Mouse (Mus musculus) thymus, postnatal 10 days (tissue): ENCODE measurements around the gene Gm28557.
"Not testable (repeated sequence)": the region's sequence is repeated elsewhere in the genome, so short reads cannot be mapped to it uniquely, and the experiment has no call there.

Source experiments
- DNase-seq, 2 experiments: peaks; one replicate each; pipeline ENCODE4 v3.0.0; 2021; ENCODE audit warnings: low spot score in 2 of 2

Gene Gm28557

DNA sequence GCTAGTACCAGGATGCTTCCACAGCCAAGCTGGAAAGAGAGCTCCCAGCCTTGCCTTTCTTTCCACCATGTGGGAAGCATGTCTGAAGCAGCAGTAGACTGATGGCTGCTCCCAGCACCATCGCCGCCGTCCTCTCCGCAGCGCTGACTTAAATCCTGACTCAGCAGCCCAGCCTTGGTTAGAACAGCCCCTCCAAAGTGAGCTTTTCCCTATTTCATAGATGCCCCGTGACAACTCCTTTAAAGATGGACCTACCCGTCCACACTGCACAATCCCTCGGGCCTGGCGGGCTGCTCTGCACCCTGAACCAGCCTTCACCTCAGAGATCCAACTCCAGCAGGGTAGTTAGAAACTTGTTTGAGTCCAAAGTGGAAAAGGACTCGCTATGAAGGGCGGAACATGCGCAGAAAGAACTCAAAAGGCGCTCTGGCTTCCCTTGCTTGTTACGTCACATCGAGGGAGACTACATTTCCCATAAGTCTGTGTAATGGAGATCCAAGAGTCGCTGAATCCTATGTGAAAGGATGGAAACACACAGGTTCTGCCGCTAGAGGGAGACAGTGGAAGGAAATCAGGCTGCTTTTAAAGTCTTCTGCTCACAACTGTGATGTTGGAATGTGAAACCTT lies at the start of gene Gm28557:
TSS of gene Gm28557 (minus strand) at position 411 of the 627 bp plus-strand sequence.
- DNase-seq: peak; percentile 84 to 92

DNA sequence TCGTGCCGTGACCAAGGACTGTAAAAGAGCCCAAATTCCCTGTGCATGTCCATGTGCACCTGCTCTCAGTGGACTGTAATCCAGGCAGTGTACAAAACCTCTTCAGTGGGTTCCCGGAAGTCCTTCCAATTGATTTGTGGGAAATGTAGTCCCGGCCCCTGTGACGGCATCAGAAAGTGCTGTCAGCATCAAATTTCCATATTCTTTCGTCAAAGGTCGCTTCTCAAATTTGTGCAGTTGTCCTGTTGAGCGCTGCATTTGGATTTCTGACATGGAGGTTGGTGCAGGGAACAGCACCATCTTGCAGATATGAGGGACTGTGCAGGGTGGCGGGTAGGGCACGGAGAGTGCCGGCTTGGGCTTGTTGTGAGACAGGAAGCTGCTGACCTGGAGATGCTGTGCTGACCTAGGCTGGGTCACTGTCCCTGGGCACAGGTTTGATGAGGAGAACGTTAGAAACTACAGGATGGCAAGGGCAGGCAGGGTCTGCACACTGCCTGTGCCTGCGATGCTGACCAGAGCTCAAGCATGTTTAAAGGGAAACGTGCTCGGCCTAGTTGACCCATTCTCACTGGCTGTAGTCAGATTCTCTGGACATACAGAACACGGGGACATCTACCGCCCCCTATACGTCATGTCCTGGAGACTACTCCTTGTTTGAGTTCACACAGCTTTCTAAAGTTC lies 19.8 kb upstream of the Gm28557 start:
- peak; percentile 56 to 69 for DNase-seq

GRCm38 (mm10) chr13:67127507-67127906 lies 19.1 kb upstream of the Gm28557 start:
- not testable (repeated sequence) for DNase-seq

- no peak for DNase-seq
Observed at GRCm38 (mm10) chr13:67124460-67124859, 16.1 kb upstream of the Gm28557 start.

DNA sequence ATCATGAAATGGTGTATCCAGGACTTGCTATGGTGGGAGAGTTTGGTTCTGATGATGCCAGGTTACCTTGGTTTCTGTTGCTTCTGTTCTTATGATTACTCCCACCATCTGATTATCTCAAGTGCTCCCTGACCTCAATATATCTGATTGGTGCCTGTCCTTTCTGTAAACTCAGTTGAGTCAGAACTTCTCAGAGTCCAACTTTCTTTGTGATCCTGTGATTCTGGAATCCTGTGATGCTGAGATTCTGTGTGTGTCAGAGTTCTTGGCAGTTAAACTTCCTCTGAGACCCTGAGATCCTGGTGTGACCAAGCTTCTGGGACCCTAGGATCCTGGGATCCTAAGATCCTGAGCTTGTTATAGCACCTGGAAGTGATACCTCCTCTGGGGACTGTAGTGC lies 13.0 kb upstream of the Gm28557 start, which contains the start of gene Zfp759:
TSS of gene Zfp759 (plus strand) at position 301 of the 400 bp plus-strand sequence.
- not testable (repeated sequence) for DNase-seq

- DNase-seq: not testable (repeated sequence)
Observed at GRCm38 (mm10) chr13:67116163-67116562, 7.8 kb upstream of the Gm28557 start, which contains the start of gene Rslcan18. Rslcan18 (minus strand) TSS chr13:67116263.

DNA sequence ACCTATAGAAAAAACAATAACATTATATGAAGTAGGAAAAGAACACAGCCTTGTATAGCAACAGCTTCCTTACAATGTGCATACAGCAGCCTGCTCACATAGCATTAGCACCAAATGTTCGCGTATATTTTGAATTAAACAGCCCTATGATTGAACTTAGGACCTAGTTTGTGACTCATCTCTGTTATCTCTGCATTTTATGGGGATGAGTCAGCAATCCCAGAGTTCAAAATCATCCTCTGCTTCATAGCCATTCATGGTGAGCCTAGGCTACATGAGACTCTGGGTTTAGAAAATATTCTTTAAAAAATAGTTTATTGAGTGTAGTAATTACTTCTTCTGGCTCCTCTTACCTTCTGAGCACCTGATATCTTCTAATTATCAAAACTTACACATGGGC lies 4.9 kb upstream of the Gm28557 start:
- DNase-seq: no peak

DNA sequence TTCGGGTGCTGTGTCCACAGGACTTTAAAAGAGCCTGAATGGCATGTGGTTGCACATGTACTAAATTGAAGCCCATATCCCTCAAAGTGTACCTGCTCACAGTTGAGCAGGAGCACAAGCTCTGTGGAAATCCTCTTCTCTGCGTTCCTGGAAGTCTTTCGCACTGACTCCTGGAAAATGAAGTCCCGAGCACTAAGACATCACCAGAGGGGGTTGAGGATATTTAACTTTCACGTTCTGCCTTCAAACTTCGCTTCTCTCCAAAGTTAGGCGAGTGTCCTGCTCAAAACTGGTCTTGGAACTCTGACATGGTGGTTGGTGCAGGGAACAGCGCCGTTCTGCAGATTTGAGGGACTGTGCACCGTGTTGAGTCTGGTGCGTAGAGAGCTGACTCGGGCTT lies 3.7 kb upstream of the Gm28557 start:
- no peak for DNase-seq

DNA sequence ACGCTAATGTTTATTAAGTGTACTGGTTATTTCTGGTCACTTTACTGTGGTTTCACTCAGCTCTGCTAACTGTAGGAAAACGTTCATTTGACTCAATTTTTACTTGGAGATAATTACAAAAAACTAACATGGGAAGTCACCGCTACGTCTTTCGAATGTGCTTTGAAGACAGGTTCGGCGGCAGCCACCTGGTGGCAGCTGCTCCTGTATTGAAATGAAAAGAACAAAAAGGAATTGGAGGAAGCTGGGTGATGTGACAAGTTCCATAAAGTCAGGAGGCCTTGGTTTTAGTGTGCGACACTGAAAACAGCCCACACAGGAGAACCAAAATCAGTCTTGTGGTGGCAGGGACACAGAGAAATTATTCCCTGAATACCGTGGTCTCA lies 410 bp upstream of the Gm28557 start:
- DNase-seq: peak in 1 of 2 experiments; percentile 62

- DNase-seq: no peak
Observed at GRCm38 (mm10) chr13:67107681-67108080, 723 bp downstream of the Gm28557 start.

DNA sequence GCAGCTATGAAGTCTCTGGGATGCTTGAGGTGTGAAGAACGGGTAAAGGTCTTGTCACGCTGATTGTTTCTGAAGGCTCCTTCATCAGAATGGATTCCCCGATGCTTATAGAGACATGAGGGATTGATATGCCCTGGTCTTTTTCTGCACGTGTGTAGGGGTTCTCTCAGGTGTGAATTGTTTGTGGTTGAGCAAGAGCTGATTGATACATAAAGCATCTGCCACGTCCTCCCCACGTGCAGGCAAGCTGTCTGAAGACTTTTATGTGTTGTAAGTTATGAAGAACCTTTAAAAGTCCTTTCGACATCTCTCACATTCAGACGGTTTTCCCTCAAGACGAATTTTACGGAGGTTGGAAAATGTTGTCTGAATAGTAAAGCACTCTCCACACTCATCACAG lies 10.5 kb downstream of the Gm28557 start, which contains the start of gene Zfp708:
TSS of gene Zfp708 (minus strand) at position 101 of the 400 bp plus-strand sequence.
- DNase-seq: no peak

DNA sequence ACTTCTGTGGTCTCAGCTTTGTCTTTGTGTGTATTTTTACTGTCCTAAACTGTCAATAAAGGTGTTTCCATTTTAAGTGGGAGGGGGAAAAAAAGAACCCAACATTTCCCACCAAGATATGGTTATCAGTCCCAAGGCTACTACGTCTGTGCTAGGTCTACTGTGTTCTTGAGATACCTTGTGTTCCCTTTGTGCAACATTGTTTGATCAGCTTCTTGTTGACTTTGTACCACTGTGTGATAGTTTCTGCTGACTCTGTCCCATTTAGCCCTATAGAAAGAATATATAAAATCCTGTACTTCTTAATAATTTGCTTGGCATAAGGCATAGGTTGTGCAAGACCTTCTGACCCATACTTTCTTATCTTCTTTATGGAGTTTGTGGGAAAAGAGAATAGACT lies 18.2 kb downstream of the Gm28557 start:
- no peak for DNase-seq

DNA sequence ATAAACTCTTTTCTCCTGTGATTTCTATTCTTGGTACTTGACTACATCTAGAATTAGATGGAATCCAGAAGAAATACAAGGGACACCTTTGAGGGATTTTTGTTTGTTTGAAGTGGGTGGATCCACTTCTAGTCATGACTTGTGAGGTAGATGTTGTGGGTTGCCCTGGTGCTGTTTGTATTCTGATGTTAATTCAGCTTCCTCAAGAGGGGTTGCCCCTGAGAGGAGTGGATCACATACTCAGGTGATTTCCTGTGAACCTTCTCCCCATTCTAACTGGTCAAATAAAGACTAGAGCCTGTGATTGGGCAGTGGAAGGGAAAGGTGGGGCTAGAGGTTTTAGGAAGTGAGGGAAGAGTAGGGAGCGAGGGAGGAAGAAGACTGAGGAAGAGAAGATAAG lies 26.5 kb downstream of the Gm28557 start:
- no peak for DNase-seq

DNA sequence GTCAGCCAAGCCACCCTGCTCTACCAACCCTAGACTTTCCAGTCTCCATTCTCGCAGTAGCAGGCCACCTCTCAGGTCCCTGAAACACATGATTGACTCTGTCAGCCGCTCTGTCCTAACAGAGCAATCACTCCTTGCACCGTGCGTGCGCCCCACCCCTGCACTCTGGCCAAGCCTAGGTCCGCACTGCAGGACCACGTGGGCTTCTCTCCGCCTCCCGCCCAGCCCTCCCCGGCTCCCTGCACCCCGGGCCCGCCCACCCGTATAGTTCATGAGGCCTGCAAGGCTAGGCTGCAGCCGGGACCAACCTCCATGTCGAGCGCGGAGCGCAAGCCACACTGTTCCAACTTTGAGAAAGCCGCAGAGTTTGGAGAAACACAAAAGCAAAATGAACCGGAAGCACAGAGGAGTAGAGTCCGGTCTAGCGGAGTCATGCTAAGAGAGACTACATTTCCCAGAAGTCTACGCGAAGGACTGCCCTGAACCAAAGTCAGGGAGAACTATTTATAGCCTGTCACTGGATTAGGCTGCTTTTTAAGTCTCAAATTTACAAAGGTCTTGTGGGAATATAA lies 27.2 kb downstream of the Gm28557 start:
- peak; percentile 45 to 49 for DNase-seq

DNA sequence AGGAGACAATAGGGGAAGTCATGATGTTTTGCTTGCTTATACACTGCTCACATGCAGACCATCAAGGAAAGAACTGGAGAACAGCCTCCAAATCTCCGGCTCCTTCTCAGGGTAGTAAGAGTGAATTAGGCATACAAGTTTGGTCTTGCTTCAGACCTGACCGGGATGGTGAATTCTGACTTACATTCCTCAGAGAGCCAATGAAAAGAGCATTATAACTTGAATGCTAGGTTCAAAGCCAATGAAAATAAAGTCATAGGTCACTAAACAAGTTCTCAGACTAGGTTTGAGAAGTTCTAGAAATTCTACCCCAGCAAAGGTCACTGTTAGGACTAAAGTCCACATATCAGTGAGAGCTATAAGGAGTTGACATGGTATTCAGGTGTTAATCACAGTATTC lies 31.2 kb downstream of the Gm28557 start:
- no peak for DNase-seq

GRCm38 (mm10) chr13:67072786-67073185 lies 35.6 kb downstream of the Gm28557 start:
- DNase-seq: no peak

- DNase-seq: no peak
Observed at GRCm38 (mm10) chr13:67065386-67065785, 43.0 kb downstream of the Gm28557 start.

GRCm38 (mm10) chr13:67062427-67062826 lies 46.0 kb downstream of the Gm28557 start:
- DNase-seq: no peak

DNA sequence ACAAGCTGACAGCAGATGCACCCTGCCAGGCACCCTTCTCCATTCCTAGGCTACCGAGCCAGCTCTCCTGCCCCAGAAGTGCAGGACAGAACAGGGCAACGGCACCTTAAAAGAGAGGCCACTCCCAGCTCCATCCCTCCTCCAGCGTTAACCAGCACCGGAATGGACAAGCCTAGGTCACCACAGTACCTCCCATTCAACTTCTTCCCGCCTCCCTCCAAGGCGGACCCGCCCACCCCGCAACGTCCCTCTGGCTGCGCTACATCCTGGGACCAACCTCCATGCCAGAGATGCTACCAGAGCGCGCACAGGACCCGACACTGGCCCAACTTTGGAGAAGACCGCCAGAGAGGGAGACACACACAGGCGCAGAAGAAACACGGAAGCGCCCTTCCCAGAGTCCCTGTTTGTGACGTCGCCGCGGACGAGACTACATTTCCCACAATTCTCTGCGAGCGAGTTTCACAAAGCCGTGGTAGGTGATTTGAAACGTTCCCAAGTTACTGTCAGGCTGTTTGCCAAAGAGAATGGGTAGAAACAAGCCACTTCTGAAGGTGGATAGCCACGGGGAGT lies 47.5 kb downstream of the Gm28557 start, which contains the start of gene Zfp712:
TSS of gene Zfp712 (minus strand) at position 385 of the 573 bp plus-strand sequence.
- DNase-seq: peak; percentile 74 to 82

DNA sequence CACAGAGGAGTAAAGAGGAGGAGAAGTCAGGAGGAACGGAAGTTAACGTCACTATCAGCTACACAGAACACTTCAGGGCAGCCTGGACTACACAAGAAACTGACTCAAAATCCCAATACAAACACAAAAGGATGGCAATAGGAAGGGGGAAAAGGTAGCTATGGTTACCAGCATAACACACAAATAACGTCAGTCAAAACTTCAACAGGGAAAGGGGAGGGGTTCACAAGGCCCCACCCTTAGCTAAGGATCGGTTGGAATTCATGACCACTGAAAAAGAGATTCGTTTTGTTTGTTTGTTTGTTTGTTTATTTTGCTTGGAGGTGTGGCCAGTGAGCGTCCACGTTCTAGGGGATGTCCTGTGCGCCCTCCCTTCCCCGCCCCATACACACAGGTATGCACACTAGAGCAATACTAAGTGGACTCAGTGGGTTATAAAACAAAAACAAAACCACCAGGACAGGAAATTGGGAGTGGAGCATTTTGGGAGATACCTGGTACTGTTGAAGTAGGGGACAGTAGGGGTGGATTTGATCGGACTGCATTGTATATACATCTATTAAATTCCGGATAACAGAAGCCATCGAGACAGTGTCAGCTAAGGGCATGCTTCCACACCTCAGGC lies 48.1 kb downstream of the Gm28557 start:
- no peak for DNase-seq
